Mouse (Mus musculus): ENCODE measurements around the gene Il34. TPM values are rescaled to one million over a fixed set of nuclear protein-coding genes. Genes with fewer than 3 reads are reported as not detected.

The Il34 gene
- polyA plus RNA-seq, 1 experiment: 108 TPM

DNA sequence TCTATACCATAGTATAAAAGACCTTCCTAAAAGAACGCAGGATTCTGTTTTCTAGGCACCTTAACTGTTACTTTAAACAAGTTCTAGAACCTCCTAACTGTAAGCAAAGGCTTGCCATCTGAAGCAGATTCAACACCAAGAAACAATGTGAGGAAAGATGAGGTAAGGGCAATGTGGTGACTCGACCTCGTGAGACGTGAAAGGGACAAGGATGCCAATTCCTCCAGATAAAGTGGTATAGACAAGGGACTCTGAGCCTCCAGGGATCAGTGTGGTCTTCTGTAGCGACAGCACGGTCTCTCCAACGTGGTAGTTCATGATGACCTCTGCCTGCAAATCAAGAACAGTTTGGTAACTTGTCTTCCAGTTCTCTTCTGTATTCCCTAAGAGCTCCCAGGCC lies 6.1 kb upstream of the Il34 start:
- Histone ChIP-seq H3K4me3 (ENCODE audit: insufficient read depth, low read length) (no peak overlapping the region), H3K27ac (ENCODE audit: insufficient read depth, low read length) (no peak overlapping the region), H3K4me1 (ENCODE audit: control insufficient read depth, insufficient read depth, low read length) (no peaks in the 10 kb centered on the region)
- TF ChIP-seq CTCF (IDR thresholded peaks at IDR 0.05; ENCODE audit: extremely low read depth, insufficient read depth, low read length) (no peak), POLR2A (IDR thresholded peaks at IDR 0.05; ENCODE audit: extremely low read depth, insufficient read depth, low read length) (no peak)

GRCm38 (mm10) chr8:110811116-110811515 lies 5.4 kb upstream of the Il34 start:
- Histone ChIP-seq H3K27ac (ENCODE audit: insufficient read depth, low read length) (no peak overlapping the region), H3K4me1 (ENCODE audit: control insufficient read depth, insufficient read depth, low read length) (no peaks in the 10 kb centered on the region), H3K4me3 (ENCODE audit: insufficient read depth, low read length) (no peak overlapping the region)
- TF ChIP-seq POLR2A (IDR thresholded peaks at IDR 0.05; ENCODE audit: extremely low read depth, insufficient read depth, low read length) (no peak), CTCF (IDR thresholded peaks at IDR 0.05; ENCODE audit: extremely low read depth, insufficient read depth, low read length) (no peak)

- Histone ChIP-seq H3K4me3 (ENCODE audit: insufficient read depth, low read length) (no peak overlapping the region), H3K27ac (ENCODE audit: insufficient read depth, low read length) (no peak overlapping the region), H3K4me1 (ENCODE audit: control insufficient read depth, insufficient read depth, low read length) (no peaks in the 10 kb centered on the region)
- TF ChIP-seq CTCF (IDR thresholded peaks at IDR 0.05; ENCODE audit: extremely low read depth, insufficient read depth, low read length): no peak
- TF ChIP-seq POLR2A (IDR thresholded peaks at IDR 0.05; ENCODE audit: extremely low read depth, insufficient read depth, low read length): no peak
Observed at GRCm38 (mm10) chr8:110810481-110811065, 4.8 kb upstream of the Il34 start.

DNA sequence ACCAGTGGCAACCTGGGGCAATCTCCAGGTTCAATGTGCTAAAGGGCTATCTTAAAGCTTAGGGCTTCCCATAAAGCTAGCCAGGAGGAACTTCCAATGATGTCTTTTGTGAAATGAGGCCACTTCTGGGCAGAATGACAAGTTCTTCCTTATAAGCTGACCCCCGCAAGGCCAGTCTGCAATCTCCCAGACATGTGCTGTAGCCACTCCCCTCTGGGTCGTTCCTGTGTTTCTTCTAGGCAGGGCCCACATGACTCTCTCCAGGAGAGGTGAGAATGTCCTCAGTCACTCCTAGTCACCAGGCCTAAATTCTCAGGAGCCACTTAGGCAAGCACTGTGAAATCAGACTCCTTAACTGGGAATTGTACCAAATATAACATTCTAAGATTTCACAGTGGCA lies 4.1 kb upstream of the Il34 start:
- Histone ChIP-seq H3K4me3 (ENCODE audit: insufficient read depth, low read length) (no peak overlapping the region), H3K27ac (ENCODE audit: insufficient read depth, low read length) (no peak overlapping the region), H3K4me1 (ENCODE audit: control insufficient read depth, insufficient read depth, low read length) (no peaks in the 10 kb centered on the region)
- TF ChIP-seq POLR2A (IDR thresholded peaks at IDR 0.05; ENCODE audit: extremely low read depth, insufficient read depth, low read length): no peak
- TF ChIP-seq CTCF (IDR thresholded peaks at IDR 0.05; ENCODE audit: extremely low read depth, insufficient read depth, low read length): no peak

DNA sequence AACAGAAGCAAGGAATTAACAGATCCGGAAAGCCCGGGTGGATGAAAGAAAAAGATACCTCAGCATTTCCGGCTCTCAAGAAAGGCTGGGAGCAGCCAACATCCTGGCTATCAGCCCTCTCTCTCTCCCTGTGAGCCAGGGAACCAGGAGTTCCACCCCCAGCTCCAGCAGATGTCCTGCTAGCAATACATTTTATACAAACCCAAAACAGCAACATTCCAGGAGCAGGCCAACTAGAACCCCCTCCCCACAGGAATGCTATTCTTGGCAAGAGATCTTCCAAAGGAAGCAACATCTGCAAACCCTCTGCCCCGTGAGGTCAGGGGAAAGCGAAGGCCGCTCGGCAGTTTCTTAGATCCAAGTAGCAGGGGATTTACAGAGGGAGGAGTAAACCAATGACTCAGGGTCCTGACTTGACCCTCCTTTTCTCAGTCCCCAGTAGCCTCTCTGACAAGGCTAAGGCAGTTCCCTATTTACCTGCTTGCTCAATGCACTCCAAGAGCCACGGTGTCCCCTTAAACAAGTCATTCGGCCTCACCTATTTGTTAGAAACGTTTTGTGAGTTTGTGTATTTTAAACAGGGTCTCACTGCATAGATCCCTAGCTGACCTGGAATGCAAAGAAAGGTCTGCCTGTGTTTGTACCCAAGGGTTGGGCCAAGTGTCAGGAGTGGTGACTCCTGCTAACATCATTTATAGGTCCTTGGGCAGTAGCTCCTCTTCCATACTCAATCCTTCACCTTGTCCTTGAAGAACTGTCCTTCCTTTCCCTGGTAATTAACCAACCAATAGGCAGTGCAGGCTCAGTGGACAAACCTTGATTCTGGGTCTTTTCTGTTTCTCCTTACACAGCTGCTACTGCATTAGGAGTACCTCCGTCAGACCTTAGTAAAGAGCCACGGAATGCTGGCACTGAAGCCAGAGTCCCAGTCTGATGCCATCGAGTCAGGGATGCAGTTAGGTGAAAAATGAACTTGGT lies 3.1 kb upstream of the Il34 start:
- no peaks in the 10 kb centered on the region for H3K4me1 ChIP-seq (ENCODE audit: control insufficient read depth, insufficient read depth, low read length)
- TF ChIP-seq POLR2A (IDR thresholded peaks at IDR 0.05; ENCODE audit: extremely low read depth, insufficient read depth, low read length): no peak
- TF ChIP-seq CTCF (IDR thresholded peaks at IDR 0.05; ENCODE audit: extremely low read depth, insufficient read depth, low read length): no peak
- H3K4me3 ChIP-seq (ENCODE audit: insufficient read depth, low read length): no peak overlapping the region
- H3K27ac ChIP-seq (ENCODE audit: insufficient read depth, low read length): 0 out of 2 replicates have a peak overlapping the region, but pooled peaks have one; percentile 7

DNA sequence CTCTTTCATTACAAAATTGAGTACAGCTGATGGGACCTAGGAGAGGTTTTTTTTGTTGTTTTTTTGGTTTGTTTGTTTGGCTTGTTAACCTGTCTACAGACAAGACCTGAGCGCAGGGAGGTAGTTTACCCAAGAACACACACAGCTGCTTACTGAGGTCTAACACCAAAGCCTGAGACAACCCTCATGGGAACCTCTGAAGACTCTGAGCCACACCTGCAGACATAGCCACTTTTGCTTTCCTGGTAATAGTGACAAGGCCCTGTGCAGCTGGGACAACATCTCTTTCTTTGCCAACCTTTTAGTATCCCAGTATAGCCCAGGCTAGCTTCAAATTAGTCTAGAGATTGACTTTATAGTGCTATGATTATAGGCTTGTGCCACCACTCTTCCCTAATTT lies 422 bp upstream of the Il34 start:
- Histone ChIP-seq H3K27ac (ENCODE audit: insufficient read depth, low read length) (no peak overlapping the region), H3K4me1 (ENCODE audit: control insufficient read depth, insufficient read depth, low read length) (no peaks in the 10 kb centered on the region), H3K4me3 (ENCODE audit: insufficient read depth, low read length) (no peak overlapping the region)
- TF ChIP-seq POLR2A (IDR thresholded peaks at IDR 0.05; ENCODE audit: extremely low read depth, insufficient read depth, low read length) (no peak), CTCF (IDR thresholded peaks at IDR 0.05; ENCODE audit: extremely low read depth, insufficient read depth, low read length) (no peak)

DNA sequence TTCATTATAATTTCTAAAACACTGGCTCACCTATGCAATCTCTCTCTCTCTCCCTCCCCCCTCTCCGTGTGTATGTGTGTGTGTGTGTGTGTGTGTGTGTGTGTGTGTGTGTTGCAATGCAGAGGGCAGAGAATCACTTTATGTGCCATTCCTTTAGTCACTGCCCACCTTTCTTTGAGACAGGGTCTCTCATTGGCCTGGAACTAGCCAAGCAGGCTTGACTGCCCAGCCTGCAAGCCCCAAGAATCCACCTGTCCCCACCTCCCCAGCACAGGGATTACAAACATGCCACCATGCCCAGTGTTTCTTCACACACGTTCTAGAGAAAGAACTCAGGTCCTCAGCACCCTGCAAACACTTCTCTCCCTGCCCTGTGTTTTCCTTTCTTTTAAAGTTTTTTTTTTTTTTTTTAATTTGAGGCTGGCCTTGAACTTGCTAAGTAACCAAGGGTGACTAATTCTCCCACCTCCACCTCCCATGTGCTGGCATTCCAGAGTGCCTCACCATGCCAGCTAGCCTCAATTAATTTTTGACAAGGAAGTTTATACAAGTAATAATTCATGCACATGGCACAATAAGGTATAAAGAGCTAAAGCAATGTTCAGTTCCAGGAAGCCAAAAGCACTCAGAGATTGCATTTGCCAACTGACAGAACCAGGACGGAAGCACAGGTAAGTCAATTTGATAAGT lies 754 bp downstream of the Il34 start:
- Histone ChIP-seq H3K4me3 (ENCODE audit: insufficient read depth, low read length) (no peak overlapping the region), H3K4me1 (ENCODE audit: control insufficient read depth, insufficient read depth, low read length) (no peaks in the 10 kb centered on the region), H3K27ac (ENCODE audit: insufficient read depth, low read length) (no peak overlapping the region)
- TF ChIP-seq POLR2A (IDR thresholded peaks at IDR 0.05; ENCODE audit: extremely low read depth, insufficient read depth, low read length): no peak
- TF ChIP-seq CTCF (IDR thresholded peaks at IDR 0.05; ENCODE audit: extremely low read depth, insufficient read depth, low read length): no peak

DNA sequence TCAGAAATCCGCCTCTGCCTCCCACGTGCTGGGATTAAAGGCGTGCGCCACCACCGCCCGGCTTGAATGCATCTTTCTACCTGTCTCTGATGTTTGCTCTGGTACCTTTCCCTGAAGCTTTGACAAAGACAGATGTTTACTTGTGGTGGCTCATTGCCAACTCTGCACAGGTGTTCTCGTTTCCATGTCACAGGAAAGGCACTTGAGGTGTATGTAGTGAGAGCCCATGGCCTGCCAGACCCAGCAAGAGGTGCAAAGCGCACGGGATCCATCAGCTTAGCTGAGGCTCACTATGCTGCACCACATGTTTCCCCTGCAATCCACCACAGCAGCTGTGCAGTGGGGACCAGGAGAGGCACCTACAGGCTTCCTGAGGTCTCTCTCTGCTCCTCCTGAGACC lies 1.9 kb downstream of the Il34 start:
- Histone ChIP-seq H3K27ac (ENCODE audit: insufficient read depth, low read length) (no peak overlapping the region), H3K4me3 (ENCODE audit: insufficient read depth, low read length) (no peak overlapping the region), H3K4me1 (ENCODE audit: control insufficient read depth, insufficient read depth, low read length) (no peaks in the 10 kb centered on the region)
- no peak for TF ChIP-seq POLR2A (IDR thresholded peaks at IDR 0.05; ENCODE audit: extremely low read depth, insufficient read depth, low read length)
- TF ChIP-seq CTCF (IDR thresholded peaks at IDR 0.05; ENCODE audit: extremely low read depth, insufficient read depth, low read length): no peak

- Histone ChIP-seq H3K27ac (ENCODE audit: insufficient read depth, low read length) (no peak overlapping the region), H3K4me1 (ENCODE audit: control insufficient read depth, insufficient read depth, low read length) (no peaks in the 10 kb centered on the region), H3K4me3 (ENCODE audit: insufficient read depth, low read length) (no peak overlapping the region)
- TF ChIP-seq CTCF (IDR thresholded peaks at IDR 0.05; ENCODE audit: extremely low read depth, insufficient read depth, low read length): no peak
- no peak for TF ChIP-seq POLR2A (IDR thresholded peaks at IDR 0.05; ENCODE audit: extremely low read depth, insufficient read depth, low read length)
Observed at GRCm38 (mm10) chr8:110802988-110803387, 2.7 kb downstream of the Il34 start.

Measured in cortical plate, adult 2 months (tissue).